Mouse (Mus musculus): ENCODE data around the gene Oxsr1.

DNA sequence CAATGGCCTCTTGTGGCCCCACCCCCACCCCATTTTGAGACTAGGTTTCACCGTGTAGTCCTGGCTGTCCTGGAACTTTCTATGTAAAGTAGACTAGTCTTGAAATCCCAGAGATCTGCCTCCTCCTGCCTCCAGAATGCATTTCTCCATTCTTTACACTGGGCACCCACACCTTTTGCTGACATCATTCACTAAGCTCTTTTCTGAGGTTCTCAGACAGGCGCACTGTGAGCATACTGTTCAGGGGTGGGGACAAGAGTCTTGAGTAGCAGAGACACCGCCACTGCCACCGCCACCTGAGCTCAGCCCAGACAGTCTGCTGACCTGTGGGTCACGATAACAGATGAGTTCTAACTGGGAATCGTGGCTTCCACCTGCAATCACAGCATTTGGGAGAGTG, 33.7 kb upstream of the Oxsr1 start:
- TF ChIP-seq CTCF (IDR thresholded peaks at IDR 0.05; ENCODE audit: low read depth), result no peak
- TF ChIP-seq EP300 (IDR thresholded peaks at IDR 0.05; ENCODE audit: low read depth), result no peak

Data from liver, postnatal 0 days (tissue).